12 mouse cellular contexts compared by ENCODE assay signal in genomic region chr1:37081376-37082214, GRCm38 (mm10). TPM values are rescaled to one million over a fixed set of nuclear protein-coding genes. Genes with fewer than 3 reads are reported as not detected.
DNase-seq lines count a peak whose midpoint lies in the region; ATAC-seq lines count a peak whose summit lies in the region.
"Had no signal": no experiment of that assay in that cellular context is flagged by ENCODE, and none has a peak within 500 bp of the region (broad histone marks: within the 10 kb centered on the region; RNA-seq: fewer than 3 reads in every experiment).

No protein-coding gene starts in this region.

- WGBS in hindbrain, embryonic 16.5 days = 54% methylated on average over 12 of the region's 12 CpGs
- WGBS in hindbrain, embryonic 10.5 days = 83% methylated on average over 12 of the region's 12 CpGs
- 82% methylated on average over 12 of the region's 12 CpGs for WGBS in forebrain, embryonic 10.5 days
- 21% methylated on average over 12 of the region's 12 CpGs for WGBS in large intestine, adult 2 months
- 36% methylated on average over 12 of the region's 12 CpGs for WGBS in neural tube, embryonic 15.5 days

- DNase-seq in hindbrain, embryonic 10.5 days (ENCODE audit: low spot score) = no peak
- DNase-seq in forebrain, embryonic 10.5 days (ENCODE audit: extremely low spot score, low spot score) = no peak
- peak; percentile 11 for DNase-seq in large intestine, adult 2 months (ENCODE audit: low read depth, low spot score)
- no peak for DNase-seq in layer of hippocampus, adult 11-12 months (ENCODE audit: low spot score)
- no peak for DNase-seq in thymus, postnatal 14 days
- DNase-seq: cerebellum, adult 9-10 months; thymus, adult 18-20 months had no signal

- no peak overlapping the region for H3K4me3 ChIP-seq in hindbrain, embryonic 16.5 days (ENCODE audit: low read length)
- H3K4me3 ChIP-seq in hindbrain, embryonic 10.5 days = no peak overlapping the region
- H3K4me3 ChIP-seq in forebrain, embryonic 10.5 days = no peak overlapping the region
- H3K4me3 ChIP-seq in neural tube, embryonic 15.5 days (replicated peaks) = no peak overlapping the region
- H3K4me3 ChIP-seq: hindbrain, embryonic 15.5 days; layer of hippocampus, adult 2 months had no signal

- peak; percentile 34; the same call in 1 of the 2 replicates for ATAC-seq in hindbrain, embryonic 16.5 days
- ATAC-seq in neural tube, embryonic 15.5 days (ENCODE audit: low FRiP score) = no peak
- ATAC-seq in CD4-positive, CD25-positive, alpha-beta regulatory T cell, adult 4 months = no peak

- H3K27me3 ChIP-seq in hindbrain, embryonic 16.5 days (replicated peaks; ENCODE audit: control insufficient read depth, insufficient read depth, low read length) = no peaks in the 10 kb centered on the region
- no peaks in the 10 kb centered on the region for H3K27me3 ChIP-seq in hindbrain, embryonic 10.5 days (ENCODE audit: insufficient read depth, poor library complexity, severe bottlenecking)
- no peaks in the 10 kb centered on the region for H3K27me3 ChIP-seq in forebrain, embryonic 10.5 days (ENCODE audit: poor library complexity, severe bottlenecking)
- H3K27me3 ChIP-seq in neural tube, embryonic 15.5 days (replicated peaks) = no peaks in the 10 kb centered on the region
- H3K27me3 ChIP-seq: hindbrain, embryonic 15.5 days had no signal

- H3K27ac ChIP-seq in hindbrain, embryonic 16.5 days (ENCODE audit: low read depth, low read length) = no peak overlapping the region
- H3K27ac ChIP-seq in hindbrain, embryonic 10.5 days = no peak overlapping the region
- peak overlapping the region; percentile 56; the same call in 1 of the 2 replicates for H3K27ac ChIP-seq in forebrain, embryonic 10.5 days
- 0 out of 2 replicates have a peak overlapping the region, but pooled peaks have one; percentile 28 for H3K27ac ChIP-seq in neural tube, embryonic 15.5 days (replicated peaks)
- H3K27ac ChIP-seq: hindbrain, embryonic 15.5 days; layer of hippocampus, adult 2 months had no signal

- no peaks in the 10 kb centered on the region for H3K9me3 ChIP-seq in hindbrain, embryonic 16.5 days (ENCODE audit: control insufficient read depth, low read length)
- H3K9me3 ChIP-seq in hindbrain, embryonic 10.5 days = no peaks in the 10 kb centered on the region
- no peaks in the 10 kb centered on the region for H3K9me3 ChIP-seq in forebrain, embryonic 10.5 days
- H3K9me3 ChIP-seq in neural tube, embryonic 15.5 days (replicated peaks) = no peaks in the 10 kb centered on the region
- H3K9me3 ChIP-seq: hindbrain, embryonic 15.5 days had no signal

- no peaks in the 10 kb centered on the region for H3K4me1 ChIP-seq in hindbrain, embryonic 16.5 days (ENCODE audit: control insufficient read depth, insufficient read depth, low read depth, low read length)
- no peaks in the 10 kb centered on the region for H3K4me1 ChIP-seq in hindbrain, embryonic 10.5 days (replicated peaks)
- H3K4me1 ChIP-seq in forebrain, embryonic 10.5 days = peaks cover 7% of the 10 kb centered on the region; the same call in 1 of the 2 replicates
- H3K4me1 ChIP-seq in neural tube, embryonic 15.5 days = peaks cover 11% of the 10 kb centered on the region; the same call in 1 of the 2 replicates
- H3K4me1 ChIP-seq: hindbrain, embryonic 15.5 days had no signal

- no peak overlapping the region for H3K9ac ChIP-seq in hindbrain, embryonic 16.5 days (ENCODE audit: low read depth, low read length)
- no peak overlapping the region for H3K9ac ChIP-seq in neural tube, embryonic 15.5 days (replicated peaks)
- H3K9ac ChIP-seq: hindbrain, embryonic 15.5 days had no signal

- no peaks in the 10 kb centered on the region for H3K36me3 ChIP-seq in hindbrain, embryonic 16.5 days (ENCODE audit: control insufficient read depth, insufficient read depth, low read length)
- no peaks in the 10 kb centered on the region for H3K36me3 ChIP-seq in hindbrain, embryonic 10.5 days
- H3K36me3 ChIP-seq in forebrain, embryonic 10.5 days (replicated peaks) = no peaks in the 10 kb centered on the region
- H3K36me3 ChIP-seq in neural tube, embryonic 15.5 days = no peaks in the 10 kb centered on the region
- H3K36me3 ChIP-seq: hindbrain, embryonic 15.5 days had no signal

- no peak overlapping the region for H3K4me2 ChIP-seq in hindbrain, embryonic 16.5 days (ENCODE audit: low read length)
- peak overlapping the region; percentile 14 for H3K4me2 ChIP-seq in neural tube, embryonic 15.5 days
- H3K4me2 ChIP-seq: hindbrain, embryonic 15.5 days had no signal

RNA-seq across cellular contexts. Expression of gene Vwa3b, which starts 55.2 kb away (rescaled TPM):
- 0.81 and 2.9 TPM in 2 replicates for polyA plus RNA-seq in hindbrain, embryonic 16.5 days (2015; fragmentation: Nextera tagmentation; extraction: Ambion mirVana)
- polyA plus RNA-seq in hindbrain, embryonic 10.5 days (2016; fragmentation: Nextera tagmentation; extraction: Ambion mirVana) = 0.34 and 1.1 TPM in 2 replicates
- 0.16 TPM in 1 of 2 replicates, not detected in the other for polyA plus RNA-seq in forebrain, embryonic 10.5 days (2016; fragmentation: Nextera tagmentation; extraction: Ambion mirVana)
- polyA plus RNA-seq in large intestine, adult 2 months (2012; rRNA removed) = 0.11 and 0.61 TPM in 2 replicates
- polyA plus RNA-seq in neural tube, embryonic 15.5 days (2015; fragmentation: Nextera tagmentation; extraction: Ambion mirVana) = 0.38 and 0.59 TPM in 2 replicates
- 1 to 10 TPM in 1 of 2 experiments, under 1 TPM in 1; 0.50 to 2.0 TPM for polyA plus RNA-seq in CD4-positive, CD25-positive, alpha-beta regulatory T cell, adult 4 months (2017; shearing (Covaris generic))

Comparison
In these comparisons a context has a peak if more than half of its experiments do, and no peak if none do; other contexts are left out.
1. H3K27ac ChIP-seq: peak in forebrain, embryonic 10.5 days (single experiment) and neural tube, embryonic 15.5 days (single experiment); none in hindbrain, embryonic 16.5 days (single experiment) and hindbrain, embryonic 10.5 days (single experiment).